In the genomic region with DNA sequence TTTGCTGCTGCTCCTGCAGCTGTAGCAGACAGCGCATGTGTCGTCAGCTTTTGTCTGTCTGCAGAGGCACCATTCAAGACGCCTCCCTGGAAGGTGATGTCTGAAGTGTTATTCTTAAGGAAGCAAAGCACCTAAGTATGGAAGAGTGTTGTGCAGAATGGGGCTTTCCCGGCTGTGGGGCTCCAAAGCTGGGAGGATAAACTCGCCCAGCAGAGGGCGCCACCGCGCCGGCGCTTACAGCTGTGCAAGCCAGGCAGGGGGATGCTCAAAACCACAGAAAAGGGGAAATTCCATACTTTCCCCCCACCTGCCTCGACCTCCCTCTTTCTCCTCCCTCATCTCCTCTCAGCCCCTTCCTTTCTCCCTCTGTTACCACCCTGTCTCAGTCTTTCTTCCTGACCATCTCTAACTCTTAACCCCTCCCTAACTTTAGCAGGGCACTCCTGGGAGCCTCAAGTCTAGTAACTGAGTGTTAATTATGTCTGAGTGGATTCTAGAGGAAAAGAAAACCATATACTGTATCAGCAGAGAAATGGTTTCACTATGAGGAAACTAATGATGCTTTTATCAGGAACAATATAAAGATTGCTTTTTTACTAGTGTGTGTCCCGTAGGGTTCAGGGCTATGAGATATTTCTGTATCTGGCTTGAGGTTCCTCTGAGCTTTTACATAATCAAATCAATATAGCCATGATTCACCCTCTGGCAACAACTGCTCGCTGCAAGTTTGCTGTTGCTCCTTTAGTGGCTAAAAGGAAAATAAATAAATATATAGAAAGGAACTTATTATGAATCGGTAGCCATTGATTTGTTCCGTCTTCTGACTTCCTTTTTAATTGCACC, we compare ENCODE assay signal across 8 mouse cellular contexts.
DNase-seq lines count a peak whose midpoint lies in the region; ATAC-seq and TF ChIP-seq lines count a peak whose summit lies in the region.

No protein-coding gene starts in this region.

- H3K4me2 ChIP-seq in hindbrain, embryonic 13.5 days: no peak overlapping the region

- 33% methylated on average over 15 of the region's 15 CpGs for WGBS in cerebellum, adult 2 months
- WGBS in hindbrain, embryonic 13.5 days: 22% methylated on average over 15 of the region's 15 CpGs

- H3K27me3 ChIP-seq in cerebellum, adult 2 months (ENCODE audit: control insufficient read depth, insufficient read depth, low read length): 0 out of 2 replicates have a peak, but pooled peaks cover 1% of the 10 kb centered on the region
- H3K27me3 ChIP-seq in hindbrain, embryonic 13.5 days: peaks cover 21% of the 10 kb centered on the region; the same call in 1 of the 2 replicates

- peak; percentile 80 for ATAC-seq in hindbrain, embryonic 13.5 days (ENCODE audit: low FRiP score)

- H3K4me3 ChIP-seq in cerebellum, adult 2 months (replicated peaks; ENCODE audit: insufficient read depth, low read depth, low read length): no peak overlapping the region
- no peak overlapping the region for H3K4me3 ChIP-seq in hindbrain, embryonic 13.5 days

- H3K9ac ChIP-seq in hindbrain, embryonic 13.5 days: no peak overlapping the region

- no peaks in the 10 kb centered on the region; the same call in 1 of the 2 replicates for H3K4me1 ChIP-seq in cerebellum, adult 2 months (ENCODE audit: control insufficient read depth, insufficient read depth, low read length)
- peaks cover 18% of the 10 kb centered on the region for H3K4me1 ChIP-seq in hindbrain, embryonic 13.5 days (replicated peaks)

- H3K27ac ChIP-seq in cerebellum, adult 2 months (ENCODE audit: insufficient read depth, low read length): no peak overlapping the region
- no peak overlapping the region for H3K27ac ChIP-seq in hindbrain, embryonic 13.5 days

- peak; percentile 57 for TF ChIP-seq CTCF in cerebellum, adult 2 months (IDR thresholded peaks at IDR 0.05; ENCODE audit: borderline replicate concordance, insufficient read depth, low read depth, low read length)

- H3K36me3 ChIP-seq in hindbrain, embryonic 13.5 days: no peaks in the 10 kb centered on the region

- no peaks in the 10 kb centered on the region for H3K9me3 ChIP-seq in hindbrain, embryonic 13.5 days

- DNase-seq in T-cell, adult 2 months (ENCODE audit: low spot score): peak; percentile 8
- peak; percentile 39 to 64 for DNase-seq in cerebellum, adult 2 months
- DNase-seq in forelimb bud, embryonic 11.5 days (ENCODE audit: low read depth, low spot score): peak; percentile 81
- peak; percentile 64 to 71 for DNase-seq in layer of hippocampus, postnatal 14 days (ENCODE audit: low spot score in 2 of 2)
- DNase-seq in lung, postnatal 25 days (ENCODE audit: low spot score): peak; percentile 39
- peak; percentile 31 for DNase-seq in retina, postnatal 7 days (ENCODE audit: low read depth, low spot score)
- DNase-seq in urinary bladder, postnatal 36 days (ENCODE audit: low spot score in 2 of 2): peak; percentile 44 to 78

- TF ChIP-seq POLR2A in cerebellum, adult 2 months (IDR thresholded peaks at IDR 0.05; ENCODE audit: borderline replicate concordance, insufficient read depth, low read length): no peak

Comparison
In these comparisons a context has a peak if more than half of its experiments do, and no peak if none do; other contexts are left out.
1. DNase-seq: peak in every context shown above with its lines; median percentile 81 in forelimb bud, embryonic 11.5 days; 68 in layer of hippocampus, postnatal 14 days; 61 in urinary bladder, postnatal 36 days; 52 in cerebellum, adult 2 months; 39 in lung, postnatal 25 days; 31 in retina, postnatal 7 days; 8 in T-cell, adult 2 months.